Mouse (Mus musculus) right cerebral cortex, postnatal 14 days (tissue): ENCODE results near the gene Lrrc8c.

Experiments used
- DNase-seq: peaks from one replicate; pipeline ENCODE4 v3.0.0; 2022

Lrrc8c gene

GRCm38 (mm10) chr5:105501136-105501535 lies 18.1 kb upstream of the Lrrc8c start:
- DNase-seq, result no peak

- DNase-seq, result no peak
These were observed 10.4 kb upstream of the Lrrc8c start for GRCm38 (mm10) chr5:105508813-105509212.

GRCm38 (mm10) chr5:105512297-105512696 lies 6.9 kb upstream of the Lrrc8c start:
- no peak for DNase-seq

- DNase-seq, result no peak
These were observed 3.7 kb upstream of the Lrrc8c start for GRCm38 (mm10) chr5:105515532-105515931.

- no peak for DNase-seq
These were observed 2.9 kb upstream of the Lrrc8c start for GRCm38 (mm10) chr5:105516290-105516689.

GRCm38 (mm10) chr5:105517992-105518625 lies 1.1 kb upstream of the Lrrc8c start:
- no peak for DNase-seq

GRCm38 (mm10) chr5:105518626-105519095 lies 527 bp upstream of the Lrrc8c start:
- DNase-seq, result peak; percentile 21

GRCm38 (mm10) chr5:105519976-105520300 lies 750 bp downstream of the Lrrc8c start:
- DNase-seq, result no peak

- no peak for DNase-seq
These were observed 1.3 kb downstream of the Lrrc8c start for GRCm38 (mm10) chr5:105520442-105520965.

GRCm38 (mm10) chr5:105523452-105523851 lies 4.3 kb downstream of the Lrrc8c start:
- no peak for DNase-seq

GRCm38 (mm10) chr5:105525004-105525403 lies 5.8 kb downstream of the Lrrc8c start:
- DNase-seq, result no peak

- no peak for DNase-seq
These were observed 7.0 kb downstream of the Lrrc8c start for GRCm38 (mm10) chr5:105526107-105526645.

- no peak for DNase-seq
These were observed 7.6 kb downstream of the Lrrc8c start for GRCm38 (mm10) chr5:105526766-105527165.

GRCm38 (mm10) chr5:105527477-105528331 lies 8.5 kb downstream of the Lrrc8c start:
- no peak for DNase-seq

- DNase-seq, result no peak
These were observed 11.4 kb downstream of the Lrrc8c start for GRCm38 (mm10) chr5:105530576-105530975.

- DNase-seq, result no peak
These were observed 16.0 kb downstream of the Lrrc8c start for GRCm38 (mm10) chr5:105535186-105535585.

GRCm38 (mm10) chr5:105536172-105536571 lies 17.0 kb downstream of the Lrrc8c start:
- DNase-seq, result no peak

GRCm38 (mm10) chr5:105537101-105537723 lies 18.0 kb downstream of the Lrrc8c start:
- no peak for DNase-seq

- DNase-seq, result no peak
These were observed 21.9 kb downstream of the Lrrc8c start for GRCm38 (mm10) chr5:105541051-105541450.

- no peak for DNase-seq
These were observed 25.9 kb downstream of the Lrrc8c start for GRCm38 (mm10) chr5:105545126-105545525.

- DNase-seq, result no peak
These were observed 27.9 kb downstream of the Lrrc8c start for GRCm38 (mm10) chr5:105547115-105547514.

GRCm38 (mm10) chr5:105551808-105552207 lies 32.6 kb downstream of the Lrrc8c start:
- no peak for DNase-seq

GRCm38 (mm10) chr5:105556291-105556690 lies 37.1 kb downstream of the Lrrc8c start:
- no peak for DNase-seq
